Mouse (Mus musculus): ENCODE data around the gene Ppp1r15a.
"Not testable (repeated sequence)": the region's sequence is repeated elsewhere in the genome, so short reads cannot be mapped to it uniquely, and the experiment has no call there.

Gene Ppp1r15a

GRCm38 (mm10) chr7:45551512-45551883, 25.4 kb upstream of the Ppp1r15a start:
- no peak for DNase-seq (ENCODE audit: low spot score)

DNA sequence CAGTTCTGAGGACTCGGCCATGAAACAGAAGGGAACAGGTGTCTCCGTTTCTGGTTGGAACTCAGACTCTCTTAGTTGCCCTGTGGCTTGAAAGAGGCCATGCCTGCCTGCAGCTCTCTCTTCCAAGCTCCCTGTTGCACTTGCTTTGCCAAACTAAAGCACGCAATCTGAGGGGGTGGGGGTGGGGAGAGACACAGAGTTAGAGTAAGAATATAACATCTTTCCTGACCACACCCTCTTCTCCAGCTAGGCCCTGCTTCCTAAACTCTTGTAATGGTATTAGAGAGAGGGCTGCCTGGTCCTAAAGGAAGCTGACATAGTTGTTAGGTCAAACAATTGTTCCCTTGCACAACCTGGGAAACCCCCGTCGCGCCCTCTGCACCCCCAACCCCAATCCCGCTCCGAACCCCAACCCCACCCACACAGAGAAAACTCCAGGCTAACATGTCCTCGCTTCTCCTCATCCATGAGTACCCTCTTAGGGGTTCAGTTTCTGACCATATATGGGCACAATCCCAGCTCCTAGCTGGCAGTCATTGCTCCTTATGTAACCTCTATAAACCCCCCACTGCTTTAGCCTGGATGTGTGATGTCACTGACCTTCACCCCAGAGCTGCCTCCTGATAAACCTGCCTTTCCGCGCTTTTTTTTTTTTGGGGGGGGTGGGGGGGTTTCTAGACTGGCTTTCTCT, 24.9 kb upstream of the Ppp1r15a start:
- no peak for DNase-seq (ENCODE audit: low spot score)

GRCm38 (mm10) chr7:45549641-45550436, 23.8 kb upstream of the Ppp1r15a start:
- DNase-seq (ENCODE audit: low spot score): no peak

DNA sequence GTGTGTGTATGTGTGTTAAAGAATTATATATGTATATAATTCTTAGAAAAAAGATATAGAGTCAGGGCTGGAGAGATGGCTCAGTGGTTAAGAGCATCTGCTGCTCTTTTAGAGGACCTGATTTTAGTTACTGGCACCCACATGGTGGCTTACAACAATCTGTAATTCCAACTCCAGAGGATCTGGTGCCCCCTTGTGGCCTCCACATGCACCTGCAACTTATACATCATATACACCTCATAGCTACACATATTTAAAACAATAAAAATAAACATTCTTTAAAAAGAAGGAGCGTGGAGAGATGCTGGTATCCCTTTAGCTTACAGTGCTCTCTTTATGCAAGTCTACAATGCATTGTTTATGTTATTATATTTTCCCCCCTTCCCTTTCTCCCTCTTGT, 18.5 kb upstream of the Ppp1r15a start:
- no peak for DNase-seq (ENCODE audit: low spot score)

DNA sequence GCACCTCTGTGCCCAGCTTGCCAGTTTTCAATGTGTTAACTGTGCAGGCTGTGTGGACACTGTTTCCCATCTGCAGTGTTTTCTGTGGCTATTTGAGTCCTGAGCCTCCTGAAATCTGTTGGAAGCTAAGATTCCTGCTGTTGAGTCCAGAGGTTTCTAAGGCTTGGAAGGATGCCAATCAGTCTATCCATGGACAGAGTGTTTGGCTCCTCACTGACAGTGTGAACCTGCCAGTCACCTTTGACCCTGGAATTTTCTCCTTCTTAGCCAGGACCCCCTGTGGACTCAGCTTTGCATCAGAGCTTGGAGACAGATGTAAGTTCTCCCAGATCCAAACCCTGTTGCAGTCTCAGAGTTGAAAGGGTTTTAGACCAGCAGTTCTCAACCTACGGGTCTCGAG, 14.1 kb upstream of the Ppp1r15a start:
- DNase-seq (ENCODE audit: low spot score): no peak

- DNase-seq (ENCODE audit: low spot score): no peak
Measured at GRCm38 (mm10) chr7:45539095-45539494, 13.0 kb upstream of the Ppp1r15a start.

DNA sequence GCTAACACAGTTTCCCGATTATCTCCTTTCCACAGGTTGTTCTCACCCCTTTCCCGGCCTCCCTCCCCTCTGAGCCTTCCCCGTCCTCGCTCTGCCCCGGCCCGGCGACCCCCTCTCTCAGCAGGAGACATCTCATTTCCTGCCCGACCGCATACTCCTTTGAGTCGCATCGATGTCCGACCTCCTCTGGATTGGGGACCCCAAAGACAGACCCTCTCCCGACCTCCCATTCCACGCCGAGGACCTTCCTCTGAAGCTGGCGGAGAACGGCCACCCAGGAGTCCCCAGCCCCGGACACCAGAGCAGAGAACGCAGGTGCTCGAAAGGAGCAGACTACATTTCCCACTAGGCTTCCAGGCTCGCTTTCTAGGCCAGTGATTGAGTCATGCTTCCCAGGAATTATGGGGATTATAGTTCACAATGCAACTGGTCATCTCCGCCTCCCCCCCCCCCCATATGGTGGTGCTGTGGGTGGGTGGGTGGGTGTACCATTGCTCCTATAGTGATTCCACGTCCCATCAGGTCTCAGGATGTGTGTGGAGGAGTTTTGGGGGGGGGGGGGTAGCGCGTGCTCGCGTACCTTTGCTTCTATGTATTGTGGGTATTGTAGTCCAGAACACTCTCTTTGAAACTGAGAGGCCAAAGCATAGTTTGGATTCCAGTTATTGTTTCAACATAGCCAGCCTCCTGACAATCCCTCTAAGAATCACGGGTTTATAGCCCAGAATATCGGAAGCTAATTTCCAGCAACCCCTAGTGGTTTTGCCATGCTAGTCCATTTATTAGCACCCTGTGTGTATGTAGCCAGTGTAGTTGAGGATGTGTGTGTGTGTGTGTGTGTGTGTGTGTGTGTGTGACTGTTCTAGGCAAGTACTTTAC, 12.3 kb upstream of the Ppp1r15a start:
- DNase-seq (ENCODE audit: low spot score): no peak

DNA sequence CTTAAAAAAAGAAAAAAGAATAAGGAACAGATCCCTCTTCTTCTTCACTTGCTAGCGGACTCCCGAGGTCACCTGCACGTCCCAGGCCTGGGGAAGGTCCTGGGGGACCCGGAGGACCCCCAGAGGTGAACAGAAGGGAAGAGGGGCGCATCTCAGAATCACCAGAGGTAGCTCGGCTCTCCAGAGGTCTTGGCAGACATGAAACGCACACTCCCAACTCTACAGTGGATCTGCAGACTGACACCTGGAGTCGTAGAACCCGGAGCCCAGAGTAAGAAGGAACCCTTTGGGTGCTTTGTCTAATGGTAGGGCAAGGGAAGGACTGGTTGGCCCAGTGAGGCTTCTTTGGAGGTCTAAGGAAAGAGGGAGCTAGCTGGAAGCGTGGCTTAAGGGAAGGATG, 11.5 kb upstream of the Ppp1r15a start:
- no peak for DNase-seq (ENCODE audit: low spot score)

DNA sequence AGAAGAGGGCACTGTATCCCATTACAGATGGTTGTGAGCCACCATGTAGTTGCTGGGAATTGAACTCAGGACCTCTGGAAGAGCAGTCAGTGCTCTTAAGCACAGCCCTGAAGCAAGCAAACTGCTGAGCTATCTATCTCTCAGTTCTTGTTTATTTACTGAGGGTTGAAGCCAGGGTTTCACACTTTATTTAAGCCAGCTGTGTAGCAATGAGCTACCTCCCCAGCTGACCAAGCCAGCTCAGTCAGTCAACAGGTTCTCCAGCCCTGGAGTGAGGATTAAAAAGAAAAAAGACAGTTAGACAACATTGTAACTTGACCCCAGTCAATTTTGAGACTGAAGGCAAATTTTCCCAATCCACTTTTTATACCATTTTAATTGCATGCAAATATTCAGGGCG, 9.6 kb upstream of the Ppp1r15a start:
- no peak for DNase-seq (ENCODE audit: low spot score)

DNA sequence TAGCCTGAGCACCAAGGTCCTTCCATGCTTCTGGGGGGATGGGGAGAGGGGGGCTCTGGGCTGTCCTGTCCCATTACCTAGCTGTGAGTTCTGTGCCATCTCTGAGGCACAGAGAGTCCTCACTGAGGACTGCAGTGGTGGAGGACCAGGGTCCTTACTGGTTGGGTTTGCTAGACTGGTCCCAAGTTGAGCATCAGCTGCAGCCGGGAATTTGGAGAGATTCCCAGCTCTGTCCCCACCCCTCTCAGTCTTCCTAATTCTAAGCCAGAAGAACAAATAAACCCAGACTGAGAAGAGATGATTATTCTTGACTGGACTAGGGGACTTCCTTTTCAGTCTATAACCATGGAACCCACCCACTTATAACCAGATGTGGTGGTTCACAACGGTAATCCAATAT, 4.6 kb upstream of the Ppp1r15a start:
- no peak for DNase-seq (ENCODE audit: low spot score)

- no peak for DNase-seq (ENCODE audit: low spot score)
Measured at GRCm38 (mm10) chr7:45529461-45529860, 3.4 kb upstream of the Ppp1r15a start.

DNA sequence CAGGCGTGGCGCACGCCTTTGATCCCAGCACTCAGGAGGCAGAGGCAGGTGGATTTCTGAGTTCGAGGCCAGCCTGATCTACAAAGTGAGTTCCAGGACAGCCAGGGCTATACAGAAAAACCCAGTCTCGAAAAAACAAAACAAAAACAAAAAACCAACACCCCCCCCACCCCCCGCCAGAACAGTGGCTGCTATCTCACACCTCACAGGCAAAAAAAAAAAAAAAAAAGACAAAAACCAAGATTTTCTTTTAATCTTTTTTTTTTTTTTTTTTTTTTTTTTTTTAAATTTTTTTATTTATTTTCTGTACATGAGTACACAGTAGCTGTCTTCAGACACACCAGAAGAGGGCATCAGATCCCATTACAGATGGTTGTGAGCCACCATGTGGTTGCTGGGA, 1.1 kb upstream of the Ppp1r15a start:
- DNase-seq (ENCODE audit: low spot score): not testable (repeated sequence)

GRCm38 (mm10) chr7:45526474-45527120, 529 bp upstream of the Ppp1r15a start:
- peak; percentile 56 for DNase-seq (ENCODE audit: low spot score)

DNA sequence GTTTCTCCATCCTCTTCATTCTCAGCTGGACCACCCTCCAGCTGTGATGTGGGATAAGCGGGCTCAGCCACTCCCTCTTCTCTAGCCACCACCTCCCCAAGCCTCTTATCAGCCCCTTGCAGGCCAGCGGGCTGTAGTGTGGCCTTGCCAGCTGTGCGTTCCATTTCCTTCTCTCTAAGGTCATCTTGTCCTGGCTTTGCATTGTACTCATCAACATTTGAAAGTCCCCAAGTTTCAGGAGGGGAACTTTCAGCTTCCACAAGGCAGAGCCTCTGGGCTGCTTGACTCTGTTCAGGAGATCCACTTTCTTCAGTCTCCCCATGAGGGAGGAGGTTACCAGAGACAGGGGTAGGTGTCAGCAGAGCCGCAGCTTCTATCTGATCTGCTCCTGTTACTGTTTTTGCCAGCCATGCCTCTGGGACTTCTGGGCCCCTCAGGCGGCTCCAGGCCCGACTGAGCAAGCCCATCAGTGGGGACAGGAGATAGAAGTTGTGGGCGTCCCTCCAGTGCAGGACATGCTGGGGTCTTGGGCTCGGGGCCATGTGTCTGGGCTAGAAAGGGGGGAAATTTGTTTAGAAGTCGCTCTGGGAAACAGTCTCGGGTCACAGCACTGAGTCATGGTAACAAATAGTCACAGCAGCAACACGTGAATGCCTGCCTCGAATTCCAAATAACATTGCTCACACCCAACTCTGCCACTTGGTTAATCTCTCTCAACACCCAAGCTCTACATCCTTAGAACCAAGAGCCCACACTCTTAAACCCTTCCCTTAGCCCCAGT, 1.0 kb downstream of the Ppp1r15a start:
- DNase-seq (ENCODE audit: low spot score): peak; percentile 59

DNA sequence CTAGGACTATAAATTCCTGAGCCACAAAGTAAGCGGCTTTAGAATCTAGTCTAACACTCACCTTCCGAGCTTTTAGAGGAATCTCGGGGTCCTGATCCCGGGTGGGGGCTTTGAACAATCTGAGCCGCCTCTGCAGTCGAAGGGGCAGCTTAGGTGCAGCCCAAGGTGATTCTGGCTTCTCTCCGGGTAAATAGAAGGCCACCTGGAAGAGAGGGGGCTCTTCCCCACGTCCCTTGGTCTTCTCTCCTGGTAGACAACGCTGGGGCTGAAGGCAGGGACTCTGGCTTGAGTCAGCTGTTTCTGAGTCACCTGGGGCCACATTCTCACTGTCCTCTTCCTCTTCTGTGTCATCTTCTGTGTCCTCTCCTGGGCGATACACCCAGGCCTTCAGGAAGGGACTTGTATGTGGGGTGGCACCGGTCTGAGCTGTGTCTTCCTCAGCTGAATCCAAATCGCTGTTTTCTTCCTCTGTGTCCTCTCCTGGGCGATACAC, 2.3 kb downstream of the Ppp1r15a start:
- DNase-seq (ENCODE audit: low spot score): peak; percentile 33

DNA sequence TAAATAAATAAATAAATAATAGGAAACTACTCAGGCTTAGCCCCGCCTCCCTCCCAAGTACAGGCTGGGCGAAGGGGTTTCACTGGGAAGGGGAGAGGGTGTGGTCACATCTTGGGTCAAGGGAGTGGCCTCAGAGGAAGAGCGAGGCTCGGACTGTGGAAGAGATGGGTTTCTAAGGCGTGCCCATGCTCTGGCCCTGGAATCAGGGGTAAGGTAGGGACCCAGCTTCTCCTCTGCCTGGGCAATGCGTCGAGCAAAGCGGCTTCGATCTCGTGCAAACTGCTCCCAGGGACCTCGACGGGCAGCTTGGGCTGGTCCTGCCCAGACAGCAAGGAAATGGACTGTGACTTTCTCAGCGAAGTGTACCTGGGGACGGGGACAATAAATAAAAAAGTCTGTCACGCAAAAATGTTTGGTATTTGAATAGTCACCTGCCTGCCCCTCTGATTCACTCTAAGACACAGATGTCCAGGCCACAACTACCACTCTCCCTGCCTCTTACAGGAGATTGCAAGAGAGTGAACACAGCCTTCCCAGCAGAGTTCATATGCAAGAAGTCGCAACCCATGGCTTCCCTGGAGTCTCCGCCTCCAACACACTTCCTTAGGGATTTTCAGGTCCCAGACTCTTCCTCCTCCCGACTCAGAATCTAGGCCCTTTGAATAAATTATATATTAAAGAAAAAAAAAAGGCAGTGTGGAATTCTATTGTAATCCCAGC, 3.0 kb downstream of the Ppp1r15a start:
- DNase-seq (ENCODE audit: low spot score): peak; percentile 62

- DNase-seq (ENCODE audit: low spot score): no peak
Measured at GRCm38 (mm10) chr7:45522194-45522752, 3.8 kb downstream of the Ppp1r15a start.

DNA sequence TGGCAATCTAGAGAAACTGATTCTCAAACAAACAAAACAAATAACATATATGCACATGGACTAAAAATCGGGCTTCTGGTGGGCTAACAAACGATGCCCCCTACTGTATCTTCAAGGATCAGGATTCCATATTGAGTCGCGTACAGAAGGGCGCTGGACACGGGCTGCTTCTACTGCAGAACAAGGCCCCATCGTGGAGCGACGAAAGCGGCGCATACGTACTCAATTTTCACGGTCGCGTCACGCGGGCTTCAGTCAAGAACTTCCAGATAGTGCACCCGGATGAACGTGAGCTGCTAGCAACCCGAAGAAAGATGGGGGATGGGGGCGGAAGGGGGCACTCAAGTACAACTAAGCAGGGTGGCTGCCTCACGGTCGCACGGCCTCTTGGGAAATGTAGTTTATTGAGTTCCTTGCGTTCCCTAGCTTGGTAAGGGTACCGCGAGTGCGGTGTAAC, 4.3 kb downstream of the Ppp1r15a start:
- peak; percentile 88 for DNase-seq (ENCODE audit: low spot score)

DNA sequence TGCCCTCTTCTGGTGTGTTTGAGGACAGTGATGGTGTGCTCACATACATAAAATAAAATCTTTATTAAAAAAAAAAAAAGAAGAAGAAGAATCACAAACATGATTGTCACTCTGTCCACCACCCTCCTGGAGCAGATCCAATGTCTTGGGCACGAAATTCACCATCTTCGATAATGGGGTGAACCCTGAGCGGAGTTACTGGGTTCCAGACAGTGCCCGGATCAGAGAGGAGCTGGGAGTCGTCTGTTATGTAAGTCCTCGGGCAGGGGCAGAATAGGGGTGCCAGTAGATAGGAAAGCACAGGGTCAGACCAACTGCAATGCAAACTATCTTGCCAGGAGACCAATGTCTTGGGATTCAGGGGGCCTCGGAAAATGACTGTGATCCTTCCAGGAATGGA, 5.5 kb downstream of the Ppp1r15a start:
- no peak for DNase-seq (ENCODE audit: low spot score)
